Mouse (Mus musculus) neural tube, embryonic 15.5 days (tissue): ENCODE data around the gene Gm11060. TPM values are rescaled to one million over a fixed set of nuclear protein-coding genes. Genes with fewer than 3 reads are reported as not detected.

ENCODE experiments used
- ATAC-seq: fragments of 200-750 bp; cut with Nextera tagmentation; 2 replicates; pipeline ENCODE4 v1.8.0; 2017; ENCODE audit warnings: mild to moderate bottlenecking, moderate TSS enrichment, moderate library complexity; ENCODE audit not compliant: low FRiP score
- H3K27ac ChIP-seq: fragments of 300-500 bp; sonication (generic); replicated peaks from 2 replicates; pipeline ENCODE4 v1.5.1; 2015; ENCODE audit warnings: mild to moderate bottlenecking, inconsistent platforms
- H3K27me3 ChIP-seq: fragments of 300-500 bp; sonication (generic); replicated peaks from 2 replicates; pipeline ENCODE4 v1.6.1; 2015; ENCODE audit warnings: inconsistent platforms
- H3K36me3 ChIP-seq: fragments of 300-500 bp; sonication (generic); 2 replicates; pipeline ENCODE4 v1.6.1; 2015; ENCODE audit warnings: inconsistent platforms
- H3K4me1 ChIP-seq: fragments of 300-500 bp; sonication (generic); 2 replicates; pipeline ENCODE4 v1.6.1; 2015; ENCODE audit warnings: inconsistent platforms
- H3K4me2 ChIP-seq: fragments of 300-500 bp; sonication (generic); 2 replicates; pipeline ENCODE4 v1.6.1; 2015; ENCODE audit warnings: inconsistent platforms, mild to moderate bottlenecking, moderate library complexity
- H3K4me3 ChIP-seq: fragments of 300-500 bp; sonication (generic); replicated peaks from 2 replicates; pipeline ENCODE4 v1.5.1; 2015; ENCODE audit warnings: mild to moderate bottlenecking, inconsistent platforms
- H3K9ac ChIP-seq: fragments of 300-500 bp; sonication (generic); replicated peaks from 2 replicates; pipeline ENCODE4 v1.6.1; 2015; ENCODE audit warnings: mild to moderate bottlenecking, inconsistent platforms
- H3K9me3 ChIP-seq: fragments of 300-500 bp; sonication (generic); replicated peaks from 2 replicates; pipeline ENCODE4 v1.6.1; 2016; ENCODE audit warnings: inconsistent platforms
- WGBS: fragments of 180-500 bp; shearing (Covaris S2); methylation state at CpG from one replicate; pipeline ENCODE4 v1.1.7; 2015; ENCODE audit warnings: mixed read lengths; 5-methylcytosine and 5-hydroxymethylcytosine counted together
- polyA plus RNA-seq: library from polyadenylated mRNA; unstranded; fragments of >200 nt; fragmentation: Nextera tagmentation; extraction: Ambion mirVana; gene quantifications from 2 replicates; pipeline ENCODE4 v1.2.1, GENCODE M21; 2015

The Gm11060 gene
- polyA plus RNA-seq, 1 experiment from 2014 or later = not detected

- Histone ChIP-seq H3K4me3 (no peak overlapping the region), H3K36me3 (no peaks in the 10 kb centered on the region), H3K27me3 (peaks cover 93% of the 10 kb centered on the region), H3K4me1 (peaks cover 23% of the 10 kb centered on the region), H3K9ac (no peak overlapping the region), H3K9me3 (no peaks in the 10 kb centered on the region), H3K27ac (no peak overlapping the region), H3K4me2 (no peak overlapping the region)
- no peak for ATAC-seq
- WGBS = 1% methylated on average over 32 of the region's 32 CpGs
These were observed 38.7 kb downstream of the Gm11060 start for GRCm38 (mm10) chr2:105130351-105131060.

- no peak overlapping the region for H3K27ac ChIP-seq
- WGBS = 5% methylated on average over 12 of the region's 12 CpGs
- no peaks in the 10 kb centered on the region for H3K9me3 ChIP-seq
- peaks cover 93% of the 10 kb centered on the region for H3K27me3 ChIP-seq
- no peak overlapping the region for H3K4me3 ChIP-seq
- H3K4me1 ChIP-seq = peaks cover 23% of the 10 kb centered on the region
- H3K36me3 ChIP-seq = no peaks in the 10 kb centered on the region
- no peak overlapping the region for H3K4me2 ChIP-seq
- no peak overlapping the region for H3K9ac ChIP-seq
- ATAC-seq = no peak
These were observed 39.4 kb downstream of the Gm11060 start for GRCm38 (mm10) chr2:105131061-105131810.

- Histone ChIP-seq H3K4me1 (peaks cover 20% of the 10 kb centered on the region), H3K4me2 (no peak overlapping the region), H3K4me3 (no peak overlapping the region), H3K27me3 (peaks cover 94% of the 10 kb centered on the region), H3K9ac (no peak overlapping the region), H3K36me3 (no peaks in the 10 kb centered on the region), H3K27ac (no peak overlapping the region), H3K9me3 (no peaks in the 10 kb centered on the region)
- ATAC-seq = no peak
- WGBS = 3% methylated on average over 2 of the region's 2 CpGs
These were observed 39.9 kb downstream of the Gm11060 start for GRCm38 (mm10) chr2:105131811-105132100.

GRCm38 (mm10) chr2:105132300-105132699, 40.5 kb downstream of the Gm11060 start:
- Histone ChIP-seq H3K9ac (no peak overlapping the region), H3K4me1 (peaks cover 14% of the 10 kb centered on the region), H3K36me3 (no peaks in the 10 kb centered on the region), H3K27me3 (peaks cover 94% of the 10 kb centered on the region), H3K9me3 (no peaks in the 10 kb centered on the region), H3K4me2 (no peak overlapping the region), H3K27ac (no peak overlapping the region), H3K4me3 (no peak overlapping the region)
- under 1% methylated on average over 17 of the region's 17 CpGs for WGBS
- no peak for ATAC-seq

GRCm38 (mm10) chr2:105132933-105133795, 41.3 kb downstream of the Gm11060 start:
- peaks cover 11% of the 10 kb centered on the region for H3K4me1 ChIP-seq
- H3K4me3 ChIP-seq = no peak overlapping the region
- H3K9ac ChIP-seq = no peak overlapping the region
- peaks cover 93% of the 10 kb centered on the region for H3K27me3 ChIP-seq
- no peak for ATAC-seq
- no peaks in the 10 kb centered on the region for H3K9me3 ChIP-seq
- 2% methylated on average over 43 of the region's 43 CpGs for WGBS
- no peak overlapping the region for H3K4me2 ChIP-seq
- H3K27ac ChIP-seq = no peak overlapping the region
- H3K36me3 ChIP-seq = no peaks in the 10 kb centered on the region

- H3K9ac ChIP-seq = no peak overlapping the region
- no peak overlapping the region for H3K4me3 ChIP-seq
- H3K27ac ChIP-seq = no peak overlapping the region
- no peaks in the 10 kb centered on the region for H3K9me3 ChIP-seq
- H3K4me1 ChIP-seq = peaks cover 11% of the 10 kb centered on the region
- peaks cover 92% of the 10 kb centered on the region for H3K27me3 ChIP-seq
- no peak overlapping the region for H3K4me2 ChIP-seq
- no peaks in the 10 kb centered on the region for H3K36me3 ChIP-seq
- no peak for ATAC-seq
- WGBS = under 1% methylated on average over 19 of the region's 19 CpGs
These were observed 42.5 kb downstream of the Gm11060 start for GRCm38 (mm10) chr2:105134296-105134695.

GRCm38 (mm10) chr2:105139471-105139870, 47.7 kb downstream of the Gm11060 start:
- Histone ChIP-seq H3K36me3 (no peaks in the 10 kb centered on the region), H3K4me1 (peaks cover under 1% of the 10 kb centered on the region; the same call in 1 of the 2 replicates), H3K4me3 (no peak overlapping the region), H3K9me3 (no peaks in the 10 kb centered on the region), H3K9ac (no peak overlapping the region), H3K4me2 (no peak overlapping the region), H3K27ac (no peak overlapping the region), H3K27me3 (peaks cover 61% of the 10 kb centered on the region)
- ATAC-seq = no peak
- WGBS = 81% methylated on average over 7 of the region's 7 CpGs

GRCm38 (mm10) chr2:105141371-105141770, 49.6 kb downstream of the Gm11060 start:
- no peak overlapping the region for H3K4me3 ChIP-seq
- H3K9ac ChIP-seq = no peak overlapping the region
- H3K4me1 ChIP-seq = no peaks in the 10 kb centered on the region
- WGBS = 76% methylated on average over 7 of the region's 7 CpGs
- no peaks in the 10 kb centered on the region for H3K9me3 ChIP-seq
- no peak overlapping the region for H3K27ac ChIP-seq
- ATAC-seq = no peak
- no peaks in the 10 kb centered on the region for H3K36me3 ChIP-seq
- no peak overlapping the region for H3K4me2 ChIP-seq
- H3K27me3 ChIP-seq = peaks cover 42% of the 10 kb centered on the region

Other genes starting within 250 kb of the Gm11060 start
- gene Prrg4, start 242.1 kb upstream of the Gm11060 start, polyA plus RNA-seq = 0.93 and 1.6 TPM in 2 replicates
- gene Ccdc73, start 224.2 kb upstream of the Gm11060 start, polyA plus RNA-seq = 6.7 and 7.9 TPM in 2 replicates
- 167 and 189 TPM in 2 replicates for gene Eif3m, start 74.9 kb upstream of the Gm11060 start, polyA plus RNA-seq
- gene Wt1, start 34.5 kb downstream of the Gm11060 start, polyA plus RNA-seq = 2.6 and 4.5 TPM in 2 replicates
- gene Them7, start 132.3 kb downstream of the Gm11060 start, polyA plus RNA-seq = 0.14 and 0.34 TPM in 2 replicates